Mouse (Mus musculus) ES-CJ7 (cell line): ENCODE measurements around the gene B4galt3.

Experiments
- DNase-seq: peaks from one replicate; pipeline ENCODE4 v3.0.0; 2011; ENCODE audit warnings: low read depth, low spot score

B4galt3 gene

DNA sequence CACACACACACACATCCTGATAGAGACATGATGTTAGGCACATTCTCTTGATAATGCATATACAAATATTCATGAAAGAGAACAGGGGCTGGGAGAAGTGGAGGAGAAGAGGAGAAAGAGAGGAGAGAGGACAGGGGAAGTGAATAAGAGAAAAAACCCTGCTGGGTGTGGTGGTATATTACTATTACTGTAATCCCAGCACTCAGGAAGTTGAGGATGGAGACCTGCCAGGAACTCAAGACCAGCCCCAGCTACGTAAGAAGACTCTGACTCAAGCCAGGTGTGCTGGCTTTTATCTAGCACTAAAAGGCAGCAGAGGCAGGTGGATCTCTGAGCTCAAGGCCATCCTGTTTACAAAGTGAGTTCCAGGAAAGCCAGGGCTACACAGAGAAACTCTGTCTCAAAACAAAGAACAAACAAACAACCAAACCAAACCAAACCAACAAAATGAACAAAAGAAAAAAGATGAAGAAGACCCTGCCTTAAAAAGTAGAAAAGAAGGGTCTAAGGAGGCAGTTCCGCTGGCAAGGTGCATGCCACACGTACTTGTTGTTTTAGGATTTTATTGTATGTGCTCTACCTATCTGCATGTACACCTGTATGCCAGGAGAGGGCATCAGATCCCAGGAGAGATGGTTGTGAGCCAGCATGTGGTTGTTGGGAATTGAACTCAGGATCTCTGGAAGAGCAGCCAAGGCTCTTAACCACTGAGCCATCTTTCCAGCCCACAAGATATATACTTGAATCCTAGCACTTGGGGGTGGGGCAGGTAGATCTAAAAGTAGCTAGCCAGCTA lies 6.3 kb upstream of the B4galt3 start:
- DNase-seq, result peak; percentile 82

DNA sequence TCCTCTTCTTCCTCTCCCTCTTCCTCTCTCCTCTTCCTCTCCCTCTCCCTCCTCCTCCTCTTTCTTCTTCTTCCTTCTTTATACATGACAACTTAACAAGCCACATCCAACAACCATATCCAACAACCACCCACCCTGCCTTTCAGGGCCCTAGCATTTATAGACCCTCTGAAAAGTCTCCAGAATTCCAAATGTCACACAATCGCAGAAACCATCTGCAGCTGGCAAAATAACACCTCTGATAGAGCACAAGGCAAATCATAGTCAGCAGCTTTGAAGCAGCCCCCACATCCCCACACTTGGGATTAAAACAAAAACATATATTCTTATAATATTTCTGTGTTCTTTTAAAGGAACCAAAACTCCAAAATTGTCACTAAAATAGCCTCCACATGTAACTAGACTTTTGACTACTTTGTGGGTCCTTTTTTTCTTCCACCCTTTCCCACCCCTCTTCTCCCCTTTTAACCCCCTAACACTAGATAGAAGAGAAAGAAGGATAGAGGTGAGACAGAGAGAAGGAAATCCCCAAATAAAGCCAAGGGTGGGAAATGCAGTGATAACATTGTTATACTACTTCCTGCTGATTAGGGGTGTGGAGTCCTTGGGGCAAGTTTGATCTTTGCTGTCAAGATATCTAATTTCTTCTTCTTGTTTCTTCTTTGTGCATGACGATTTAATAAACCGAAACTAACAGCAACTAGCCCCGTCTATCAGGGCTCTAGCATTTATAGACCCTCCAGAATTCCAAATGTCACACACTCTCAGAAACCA lies 4.0 kb upstream of the B4galt3 start:
- no peak for DNase-seq

GRCm38 (mm10) chr1:171268341-171268740 lies 1.8 kb upstream of the B4galt3 start:
- DNase-seq, result no peak

- peak; percentile 79 for DNase-seq
These were observed 409 bp downstream of the B4galt3 start for GRCm38 (mm10) chr1:171270573-171270900.

DNA sequence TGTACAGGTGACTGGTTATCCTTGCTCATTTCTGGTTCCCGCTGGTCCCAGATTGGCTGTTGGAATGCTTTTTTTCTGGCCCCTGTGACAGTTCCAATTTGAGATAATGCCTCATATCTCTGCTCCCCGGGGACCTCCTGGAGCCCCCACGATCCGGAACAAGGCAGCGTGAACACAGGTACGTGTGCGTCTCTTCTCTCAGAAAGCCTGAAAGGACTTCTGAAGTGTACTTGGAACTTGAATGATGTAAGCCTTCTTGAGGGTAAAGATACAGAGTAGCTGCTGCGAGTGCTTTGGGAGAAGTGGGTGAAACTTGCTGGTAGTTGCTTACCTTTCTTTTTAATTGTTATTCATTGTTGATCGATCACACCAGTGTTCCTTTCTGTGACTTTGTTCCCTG lies 1.1 kb downstream of the B4galt3 start:
- no peak for DNase-seq

- DNase-seq, result peak; percentile 51
These were observed 1.5 kb downstream of the B4galt3 start for GRCm38 (mm10) chr1:171271622-171272021.

GRCm38 (mm10) chr1:171272086-171272485 lies 2.0 kb downstream of the B4galt3 start:
- DNase-seq, result no peak

- DNase-seq, result no peak
These were observed 4.0 kb downstream of the B4galt3 start for GRCm38 (mm10) chr1:171274171-171274570.

- no peak for DNase-seq
These were observed 5.1 kb downstream of the B4galt3 start for GRCm38 (mm10) chr1:171275144-171275734.

GRCm38 (mm10) chr1:171276110-171276748 lies 6.1 kb downstream of the B4galt3 start:
- DNase-seq, result no peak

GRCm38 (mm10) chr1:171277736-171278135 lies 7.6 kb downstream of the B4galt3 start:
- DNase-seq, result no peak

DNA sequence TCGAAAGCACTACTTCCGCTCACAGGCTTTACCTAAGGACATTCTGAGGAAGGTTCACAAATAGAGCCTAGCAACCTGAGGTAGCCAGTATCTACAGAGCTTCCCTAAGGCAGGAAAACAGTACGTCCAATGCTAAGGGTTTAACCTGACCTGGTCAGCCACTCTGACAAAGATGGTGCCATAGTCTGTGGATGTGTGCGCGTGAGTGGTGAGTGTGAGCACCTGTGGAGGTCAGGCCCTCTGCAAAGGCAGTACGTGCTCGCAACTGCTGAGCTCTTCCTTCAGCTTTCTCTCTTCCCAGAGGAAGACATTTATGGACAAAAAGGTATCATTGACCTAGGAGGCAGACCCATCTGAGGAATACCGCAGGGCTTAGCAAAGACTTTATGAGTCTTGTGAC lies 8.3 kb downstream of the B4galt3 start:
- no peak for DNase-seq

DNA sequence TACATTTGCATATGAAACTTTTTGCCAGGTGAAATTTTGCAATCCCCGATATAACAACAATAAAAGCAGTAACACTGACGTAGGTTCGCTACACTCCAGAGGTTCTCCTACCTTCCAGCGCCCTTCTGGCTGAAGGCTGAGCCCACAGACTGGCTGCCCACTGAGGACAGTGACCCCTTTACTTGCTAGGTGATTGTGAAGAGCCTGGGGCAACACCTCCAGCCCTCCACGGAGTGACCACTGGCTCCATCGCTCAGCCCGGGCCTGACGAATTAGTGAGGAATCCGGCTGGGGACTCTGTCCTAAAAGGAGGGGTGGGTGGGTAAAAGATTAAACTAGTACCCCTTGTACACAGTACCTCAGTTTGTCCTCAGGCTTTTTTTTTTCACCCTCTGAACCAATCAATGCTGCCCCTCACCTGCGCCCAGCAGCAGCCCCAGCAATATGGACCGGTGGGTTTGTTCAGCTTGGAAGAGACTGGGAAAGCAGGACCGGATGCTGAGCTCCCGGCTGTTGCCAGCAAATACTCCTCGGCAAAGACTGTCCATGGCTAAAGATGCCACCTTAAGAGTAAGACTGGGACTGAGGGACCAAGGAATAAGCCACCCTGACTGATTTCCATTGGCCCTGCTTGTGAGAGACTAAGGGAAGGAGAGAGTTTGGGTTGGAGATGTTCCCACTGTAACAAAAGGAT lies 9.0 kb downstream of the B4galt3 start:
- no peak for DNase-seq

- DNase-seq, result no peak
These were observed 9.6 kb downstream of the B4galt3 start for GRCm38 (mm10) chr1:171279721-171280120.

GRCm38 (mm10) chr1:171280250-171280915 lies 10.3 kb downstream of the B4galt3 start:
- no peak for DNase-seq

DNA sequence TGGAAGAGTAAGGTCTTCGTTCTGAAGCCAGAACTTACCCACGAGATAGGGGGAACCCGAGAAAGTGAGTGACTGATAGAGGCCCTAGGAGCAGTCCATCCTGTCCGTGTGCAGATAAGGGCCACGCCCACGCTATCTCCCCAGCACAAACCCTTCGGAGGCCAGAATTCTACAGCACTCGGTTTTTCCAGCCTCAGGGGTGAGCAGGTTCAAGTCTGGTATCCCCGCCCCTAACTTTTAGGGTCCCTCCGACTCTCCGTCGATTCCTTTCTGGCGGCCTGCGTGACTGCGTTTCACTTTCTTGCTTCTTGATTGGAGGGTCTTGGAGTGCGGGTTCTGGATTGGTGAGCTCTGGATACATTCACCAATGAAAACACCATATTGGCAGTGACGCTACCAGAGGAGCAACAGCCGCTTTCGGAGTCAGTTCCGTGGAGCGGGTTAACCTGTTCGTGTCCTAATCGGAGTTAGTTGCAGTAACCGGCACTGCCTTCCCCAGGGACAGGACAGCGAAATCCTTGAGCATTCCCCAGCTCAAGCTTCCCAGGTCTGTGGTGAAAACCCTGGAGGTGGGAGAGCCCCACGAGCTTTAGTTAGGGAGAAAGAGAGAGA lies 10.9 kb downstream of the B4galt3 start, which contains the start of gene Ppox:
Gene Ppox (minus strand): TSS at position 271 of the 612 bp plus-strand sequence.
- DNase-seq, result peak; percentile 99

GRCm38 (mm10) chr1:171281528-171281923 lies 11.4 kb downstream of the B4galt3 start:
- DNase-seq, result peak; percentile 74

DNA sequence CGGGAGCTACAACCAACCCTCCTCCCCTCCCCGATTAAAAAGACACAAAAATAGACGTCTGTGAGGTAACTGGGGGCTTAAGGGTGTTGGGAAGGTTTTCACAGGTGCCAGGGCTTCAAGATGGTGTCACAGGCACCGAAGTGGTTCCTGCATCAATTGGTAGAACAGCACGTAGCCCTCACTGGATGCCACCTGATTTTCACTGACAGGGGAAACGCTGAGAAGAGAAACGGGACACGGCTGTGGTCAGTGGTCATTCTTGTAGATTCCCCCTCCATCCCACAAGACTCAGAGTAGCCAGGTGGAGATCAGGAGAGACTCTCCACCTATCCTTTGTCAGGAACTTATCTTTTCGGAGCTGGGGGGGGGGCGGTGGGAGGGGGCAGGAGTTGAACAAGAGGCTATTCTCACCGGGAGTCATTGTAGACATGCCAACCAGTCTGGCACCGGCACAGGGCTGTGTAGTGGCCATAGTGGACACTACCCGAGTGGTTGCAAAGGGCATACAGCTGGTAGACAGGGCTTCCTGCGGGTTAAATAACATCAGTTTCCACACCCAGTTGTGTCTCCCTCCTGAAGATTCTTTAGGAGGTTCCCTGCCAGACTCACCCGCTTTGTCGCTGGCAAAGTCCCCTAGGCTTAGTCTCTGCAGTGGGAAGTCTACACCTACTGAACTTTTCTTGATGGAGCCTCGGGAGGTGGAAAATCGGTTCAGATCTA lies 12.1 kb downstream of the B4galt3 start:
- no peak for DNase-seq

GRCm38 (mm10) chr1:171283188-171284160 lies 13.3 kb downstream of the B4galt3 start:
- DNase-seq, result no peak
